Mouse (Mus musculus) myocyte (in vitro differentiated cells): ENCODE measurements around the gene Wdr17. TPM values are rescaled to one million over a fixed set of nuclear protein-coding genes. Genes with fewer than 3 reads are reported as not detected.
"Not testable (repeated sequence)": the region's sequence is repeated elsewhere in the genome, so short reads cannot be mapped to it uniquely, and the experiment has no call there.

ENCODE experiments used
- H3K27me3 ChIP-seq: one replicate; pipeline ENCODE4 v1.6.1; 2011; ENCODE audit not compliant: control insufficient read depth, insufficient read depth, insufficient read length
- H3K36me3 ChIP-seq: one replicate; pipeline ENCODE4 v1.6.1; 2011; ENCODE audit not compliant: control insufficient read depth, insufficient read depth
- H3K4me2 ChIP-seq: one replicate; pipeline ENCODE4 v1.6.1; 2011; ENCODE audit warnings: low read depth, control low read depth
- H3K4me3 ChIP-seq: one replicate; pipeline ENCODE4 v1.5.1; 2011; ENCODE audit warnings: mild to moderate bottlenecking, control low read depth, moderate library complexity
- H3K79me2 ChIP-seq: one replicate; pipeline ENCODE4 v1.6.1; 2011; ENCODE audit not compliant: control insufficient read depth, insufficient read depth
- H3ac ChIP-seq: one replicate; pipeline ENCODE4 v1.6.1; 2011; ENCODE audit not compliant: control insufficient read depth, insufficient read length
- CEBPB ChIP-seq: IDR thresholded peaks from 2 replicates; pipeline ENCODE4 v1.6.1; 2011; ENCODE audit warnings: mild to moderate bottlenecking, moderate library complexity; ENCODE audit not compliant: poor library complexity, insufficient read depth, severe bottlenecking
- E2F4 ChIP-seq: IDR thresholded peaks from one replicate; pipeline ENCODE4 v1.6.1; 2011; ENCODE audit warnings: mild to moderate bottlenecking, control low read depth, moderate library complexity; ENCODE audit not compliant: insufficient read depth
- MAX ChIP-seq: IDR thresholded peaks from one replicate; pipeline ENCODE4 v1.6.1; 2011; ENCODE audit warnings: low read depth, mild to moderate bottlenecking, control low read depth
- MYOD1 ChIP-seq, 3 experiments: IDR thresholded peaks; one replicate each; pipeline ENCODE4 v1.6.1; 2011; ENCODE audit warnings: control low read depth in 2 of 3, low read depth in 2 of 3, mild to moderate bottlenecking in 2 of 3, moderate library complexity in 1 of 3; ENCODE audit not compliant: insufficient read length in 2 of 3, control insufficient read depth in 1 of 3
- MYOG ChIP-seq, 3 experiments: IDR thresholded peaks; one replicate each; pipeline ENCODE4 v1.6.1; 2011; ENCODE audit warnings: control low read depth in 2 of 3, low read depth in 2 of 3, mild to moderate bottlenecking in 2 of 3; ENCODE audit not compliant: insufficient read length in 2 of 3, control insufficient read depth in 1 of 3, insufficient read depth in 1 of 3
- POLR2A ChIP-seq: IDR thresholded peaks from one replicate; pipeline ENCODE4 v1.6.1; 2011; ENCODE audit warnings: low read depth, mild to moderate bottlenecking, control low read depth, moderate library complexity; ENCODE audit not compliant: insufficient read length
- POLR2AphosphoS2 ChIP-seq: IDR thresholded peaks from one replicate; pipeline ENCODE4 v1.6.1; 2011; ENCODE audit warnings: low read depth, control low read depth; ENCODE audit not compliant: insufficient read length
- REST ChIP-seq: IDR thresholded peaks from one replicate; pipeline ENCODE4 v1.6.1; 2011; ENCODE audit warnings: mild to moderate bottlenecking, control low read depth, moderate library complexity; ENCODE audit not compliant: insufficient read depth, insufficient read length
- SRF ChIP-seq: IDR thresholded peaks from one replicate; pipeline ENCODE4 v1.6.1; 2011; ENCODE audit warnings: low read depth; ENCODE audit not compliant: control insufficient read depth, insufficient read length
- TCF12 ChIP-seq: IDR thresholded peaks from one replicate; pipeline ENCODE4 v1.6.1; 2011; ENCODE audit warnings: mild to moderate bottlenecking, control low read depth; ENCODE audit not compliant: poor library complexity, insufficient read depth, severe bottlenecking
- TCF3 ChIP-seq: IDR thresholded peaks from one replicate; pipeline ENCODE4 v1.6.1; 2011; ENCODE audit warnings: low read depth, control low read depth; ENCODE audit not compliant: insufficient read length
- USF1 ChIP-seq: IDR thresholded peaks from one replicate; pipeline ENCODE4 v1.6.1; 2011; ENCODE audit warnings: low read depth, mild to moderate bottlenecking, control low read depth, moderate library complexity
- polyA plus RNA-seq: library from polyadenylated mRNA; unstranded; fragments of >200 nt; fragmentation: generic; extraction: Trizol; gene quantifications from one replicate; pipeline ENCODE4 v1.2.1, GENCODE M21; 2012; ENCODE audit warnings: missing spikeins

Wdr17 gene
- polyA plus RNA-seq, 1 experiment = not detected

GRCm38 (mm10) chr8:54667756-54668155 lies 219.2 kb downstream of the Wdr17 start:
- TF ChIP-seq MAX (no peak), MYOG (IDR thresholded peaks at IDR 0.05; ENCODE audit: control insufficient read depth in 1 of 3, insufficient read depth in 1 of 3, insufficient read length in 2 of 3, low read depth in 2 of 3) (no peak), POLR2AphosphoS2 (no peak), CEBPB (no peak), REST (no peak), TCF3 (no peak), E2F4 (no peak), MYOD1 (IDR thresholded peaks at IDR 0.05; ENCODE audit: control insufficient read depth in 1 of 3, insufficient read length in 2 of 3, low read depth in 2 of 3) (no peak), TCF12 (no peak), USF1 (no peak), SRF (no peak), POLR2A (no peak)
- Histone ChIP-seq H3K27me3 (no peaks in the 10 kb centered on the region), H3K79me2 (no peaks in the 10 kb centered on the region), H3K4me2 (no peak overlapping the region), H3K4me3 (no peak overlapping the region), H3K36me3 (no peaks in the 10 kb centered on the region), H3ac (no peak overlapping the region)

- Histone ChIP-seq H3K4me2 (no peak overlapping the region), H3K4me3 (no peak overlapping the region), H3K36me3 (no peaks in the 10 kb centered on the region), H3ac (no peak overlapping the region), H3K27me3 (no peaks in the 10 kb centered on the region), H3K79me2 (no peaks in the 10 kb centered on the region)
- TF ChIP-seq POLR2AphosphoS2 = no peak
- no peak for TF ChIP-seq E2F4
- no peak for TF ChIP-seq TCF12
- TF ChIP-seq TCF3 = no peak
Measured at GRCm38 (mm10) chr8:54660675-54661074, 226.3 kb downstream of the Wdr17 start.

GRCm38 (mm10) chr8:54659703-54660102 lies 227.3 kb downstream of the Wdr17 start:
- Histone ChIP-seq H3K79me2 (no peaks in the 10 kb centered on the region), H3K27me3 (no peaks in the 10 kb centered on the region), H3ac (no peak overlapping the region), H3K4me2 (no peak overlapping the region), H3K36me3 (no peaks in the 10 kb centered on the region), H3K4me3 (no peak overlapping the region)
- TF ChIP-seq MYOD1 (IDR thresholded peaks at IDR 0.05; ENCODE audit: control insufficient read depth in 1 of 3, insufficient read length in 2 of 3, low read depth in 2 of 3) (no peak), MYOG (IDR thresholded peaks at IDR 0.05; ENCODE audit: control insufficient read depth in 1 of 3, insufficient read depth in 1 of 3, insufficient read length in 2 of 3, low read depth in 2 of 3) (no peak), CEBPB (no peak), SRF (no peak)

- Histone ChIP-seq H3K4me2 (no peak overlapping the region), H3K4me3 (no peak overlapping the region), H3K36me3 (no peaks in the 10 kb centered on the region), H3ac (no peak overlapping the region), H3K27me3 (no peaks in the 10 kb centered on the region), H3K79me2 (no peaks in the 10 kb centered on the region)
- TF ChIP-seq REST (no peak), SRF (no peak), POLR2AphosphoS2 (no peak), TCF3 (no peak), MYOG (IDR thresholded peaks at IDR 0.05; ENCODE audit: control insufficient read depth in 1 of 3, insufficient read depth in 1 of 3, insufficient read length in 2 of 3, low read depth in 2 of 3) (no peak), USF1 (no peak)
Measured at GRCm38 (mm10) chr8:54638634-54639033, 248.3 kb downstream of the Wdr17 start.

- not testable (repeated sequence) for H3K4me2 ChIP-seq, H3K36me3 ChIP-seq, H3K79me2 ChIP-seq, H3K4me3 ChIP-seq, H3K27me3 ChIP-seq, H3ac ChIP-seq
Measured at GRCm38 (mm10) chr8:54616710-54617109, 270.3 kb downstream of the Wdr17 start.

GRCm38 (mm10) chr8:54610238-54610637 lies 276.7 kb downstream of the Wdr17 start:
- Histone ChIP-seq H3K4me2 (peak overlapping the region; percentile 74), H3ac (no peak overlapping the region), H3K79me2 (no peaks in the 10 kb centered on the region), H3K27me3 (no peaks in the 10 kb centered on the region), H3K36me3 (no peaks in the 10 kb centered on the region), H3K4me3 (no peak overlapping the region)
- no peak for TF ChIP-seq USF1
- TF ChIP-seq E2F4 = no peak
- no peak for TF ChIP-seq SRF
- peak; percentile 49 for TF ChIP-seq TCF12
- no peak for TF ChIP-seq MAX
- TF ChIP-seq CEBPB = 0 out of 2 replicates have a peak, but pooled peaks have one; percentile 17
- no peak for TF ChIP-seq POLR2A
- TF ChIP-seq MYOG (IDR thresholded peaks at IDR 0.05; ENCODE audit: control insufficient read depth in 1 of 3, insufficient read depth in 1 of 3, insufficient read length in 2 of 3, low read depth in 2 of 3) = peak in 2 of 3 experiments; percentile 5 to 41
- TF ChIP-seq POLR2AphosphoS2 = no peak
- peak in 2 of 3 experiments; percentile 3 to 6 for TF ChIP-seq MYOD1 (IDR thresholded peaks at IDR 0.05; ENCODE audit: control insufficient read depth in 1 of 3, insufficient read length in 2 of 3, low read depth in 2 of 3)
